Mouse (Mus musculus): ENCODE data around the gene Cfap73. TPM values are rescaled to one million over a fixed set of nuclear protein-coding genes. Genes with fewer than 3 reads are reported as not detected.

Gene Cfap73
- total and polyA plus RNA-seq, 2 experiments from 2014 or later: not detected

DNA sequence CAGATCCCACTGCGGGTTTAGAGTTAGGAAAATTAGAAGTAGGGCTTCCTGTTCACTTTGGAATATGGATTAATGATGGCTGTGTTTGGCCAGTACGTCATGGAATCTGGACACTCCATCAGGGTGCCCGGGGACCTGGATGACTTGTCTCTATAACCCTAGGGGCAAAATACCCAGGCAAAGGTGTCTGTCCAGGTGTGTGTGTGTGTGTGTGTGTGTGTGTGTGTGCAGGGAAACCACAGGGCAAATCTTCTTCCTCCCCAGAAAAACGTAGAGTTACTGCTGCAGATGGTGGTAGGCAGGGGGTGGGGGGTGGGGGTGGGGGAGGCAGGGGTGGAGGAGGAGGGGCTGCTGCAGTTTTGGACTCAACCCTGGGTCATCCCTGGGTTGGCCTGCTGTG, 13.3 kb upstream of the Cfap73 start:
- no peaks in the 10 kb centered on the region for H3K9me3 ChIP-seq (replicated peaks; ENCODE audit: control insufficient read depth, low read length)
- H3K27ac ChIP-seq (ENCODE audit: low read depth): no peak overlapping the region
- H3K4me2 ChIP-seq (ENCODE audit: low read depth, low read length): no peak overlapping the region
- no peaks in the 10 kb centered on the region for H3K36me3 ChIP-seq (replicated peaks; ENCODE audit: control insufficient read depth, insufficient read depth, low read length)
- WGBS: 68% methylated on average over 4 of the region's 4 CpGs
- ATAC-seq (ENCODE audit: insufficient read depth, low read depth) (no peak), DNase-seq (ENCODE audit: low spot score) (no peak)
- TF ChIP-seq EP300 (IDR thresholded peaks at IDR 0.05; ENCODE audit: low read depth) (no peak), CTCF (IDR thresholded peaks at IDR 0.05; ENCODE audit: low read depth) (no peak)
- peaks cover 27% of the 10 kb centered on the region for H3K27me3 ChIP-seq (ENCODE audit: control insufficient read depth, insufficient read depth, low read length)
- H3K9ac ChIP-seq (replicated peaks; ENCODE audit: low read depth, low read length): no peak overlapping the region
- H3K4me1 ChIP-seq (ENCODE audit: control insufficient read depth, insufficient read depth): peaks cover 13% of the 10 kb centered on the region
- no peak overlapping the region for H3K4me3 ChIP-seq (ENCODE audit: low read depth, low read length)

DNA sequence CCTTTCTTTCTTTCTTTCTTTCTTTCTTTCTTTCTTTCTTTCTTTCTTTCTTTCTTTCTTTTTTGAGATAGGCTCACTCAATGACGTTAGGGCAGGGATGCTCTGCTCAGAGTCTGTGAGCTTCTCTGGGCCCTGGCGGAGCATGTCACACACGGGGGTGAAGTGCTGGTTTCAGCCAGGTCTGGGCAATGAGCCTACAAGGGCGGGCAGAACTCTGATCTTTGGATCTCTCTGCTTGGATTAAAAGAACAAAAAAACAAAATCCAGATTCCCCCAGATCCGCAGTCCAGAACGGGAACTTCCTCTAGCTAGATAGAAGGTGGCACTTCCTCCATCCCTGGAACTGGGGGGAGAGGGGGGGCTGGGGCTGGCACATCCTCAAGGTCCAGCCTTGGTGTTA, 11.8 kb upstream of the Cfap73 start:
- ATAC-seq (ENCODE audit: insufficient read depth, low read depth) (no peak), DNase-seq (ENCODE audit: low spot score) (no peak)
- no peak for TF ChIP-seq CTCF (IDR thresholded peaks at IDR 0.05; ENCODE audit: low read depth)
- no peak for TF ChIP-seq EP300 (IDR thresholded peaks at IDR 0.05; ENCODE audit: low read depth)
- peaks cover 27% of the 10 kb centered on the region for H3K27me3 ChIP-seq (ENCODE audit: control insufficient read depth, insufficient read depth, low read length)
- no peaks in the 10 kb centered on the region for H3K36me3 ChIP-seq (replicated peaks; ENCODE audit: control insufficient read depth, insufficient read depth, low read length)
- H3K4me3 ChIP-seq (ENCODE audit: low read depth, low read length): no peak overlapping the region
- H3K4me1 ChIP-seq (ENCODE audit: control insufficient read depth, insufficient read depth): peaks cover 13% of the 10 kb centered on the region
- H3K9me3 ChIP-seq (replicated peaks; ENCODE audit: control insufficient read depth, low read length): no peaks in the 10 kb centered on the region
- WGBS: 38% methylated on average over 6 of the region's 6 CpGs
- no peak overlapping the region for H3K9ac ChIP-seq (replicated peaks; ENCODE audit: low read depth, low read length)
- H3K4me2 ChIP-seq (ENCODE audit: low read depth, low read length): no peak overlapping the region
- H3K27ac ChIP-seq (ENCODE audit: low read depth): no peak overlapping the region

DNA sequence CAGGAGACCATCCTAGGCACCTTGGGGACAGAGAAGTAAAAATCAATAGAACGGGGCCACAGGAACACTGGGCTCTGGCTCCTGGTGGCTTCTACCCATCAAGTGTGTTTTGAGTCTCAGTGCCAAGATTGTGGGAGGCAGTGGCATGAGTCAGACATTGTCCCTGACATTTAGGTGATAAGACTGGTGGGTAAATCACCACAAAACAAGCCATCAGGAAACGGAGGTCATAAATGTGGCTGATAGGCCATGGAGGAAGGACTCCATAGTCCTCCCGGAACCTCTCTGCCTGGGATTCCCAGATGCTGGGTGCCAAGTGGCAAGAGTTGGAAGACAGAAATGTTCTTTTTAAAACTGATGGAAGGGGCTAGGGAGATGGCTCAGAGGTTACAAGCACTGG, 10.2 kb upstream of the Cfap73 start:
- H3K4me3 ChIP-seq (ENCODE audit: low read depth, low read length): no peak overlapping the region
- WGBS: 38% methylated on average over 3 of the region's 3 CpGs
- H3K36me3 ChIP-seq (replicated peaks; ENCODE audit: control insufficient read depth, insufficient read depth, low read length): no peaks in the 10 kb centered on the region
- no peak overlapping the region for H3K27ac ChIP-seq (ENCODE audit: low read depth)
- no peaks in the 10 kb centered on the region for H3K9me3 ChIP-seq (replicated peaks; ENCODE audit: control insufficient read depth, low read length)
- H3K4me2 ChIP-seq (ENCODE audit: low read depth, low read length): no peak overlapping the region
- peaks cover 13% of the 10 kb centered on the region for H3K4me1 ChIP-seq (ENCODE audit: control insufficient read depth, insufficient read depth)
- H3K9ac ChIP-seq (replicated peaks; ENCODE audit: low read depth, low read length): no peak overlapping the region
- TF ChIP-seq CTCF (IDR thresholded peaks at IDR 0.05; ENCODE audit: low read depth): no peak
- peaks cover 15% of the 10 kb centered on the region for H3K27me3 ChIP-seq (ENCODE audit: control insufficient read depth, insufficient read depth, low read length)
- DNase-seq (ENCODE audit: low spot score) (no peak), ATAC-seq (ENCODE audit: insufficient read depth, low read depth) (no peak)

DNA sequence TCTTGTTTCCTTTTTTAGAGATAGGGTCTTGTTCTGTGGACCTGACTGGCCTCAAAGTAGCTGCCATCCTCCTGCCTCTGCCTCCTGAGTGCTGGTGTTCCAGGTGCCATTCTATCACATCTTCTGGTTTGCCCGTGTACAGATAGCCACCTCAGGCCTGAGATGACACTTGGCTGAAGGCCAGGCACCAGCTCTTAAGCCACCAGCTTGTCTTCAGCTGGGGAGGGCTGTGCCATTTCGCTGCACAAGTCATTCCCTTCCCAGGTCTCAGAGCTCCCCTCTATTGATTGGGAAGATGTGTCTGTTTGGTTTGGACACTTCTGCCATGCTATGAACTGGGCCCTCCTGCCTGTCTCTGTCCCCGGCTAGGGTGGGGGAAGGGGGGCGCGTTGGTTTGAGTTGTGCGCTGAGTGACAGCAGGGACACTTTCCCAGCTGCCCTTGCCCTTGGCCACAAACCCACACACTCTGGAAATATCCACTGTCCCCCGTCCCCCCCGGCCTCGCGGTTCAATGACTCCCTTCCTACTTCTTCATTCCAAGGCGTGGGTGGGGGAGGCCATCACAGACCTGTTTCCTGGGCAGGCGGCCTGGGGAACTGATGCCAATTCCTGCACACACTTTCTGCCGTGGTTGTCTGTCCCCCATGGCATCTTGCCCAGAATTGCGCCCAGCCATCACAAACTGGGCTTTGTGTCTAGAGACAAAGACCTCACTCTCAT, 9.5 kb upstream of the Cfap73 start:
- peaks cover 6% of the 10 kb centered on the region for H3K4me1 ChIP-seq (ENCODE audit: control insufficient read depth, insufficient read depth)
- DNase-seq (ENCODE audit: low spot score): no peak
- no peaks in the 10 kb centered on the region for H3K9me3 ChIP-seq (replicated peaks; ENCODE audit: control insufficient read depth, low read length)
- WGBS: 37% methylated on average over 14 of the region's 14 CpGs
- H3K4me3 ChIP-seq (ENCODE audit: low read depth, low read length): no peak overlapping the region
- H3K27me3 ChIP-seq (ENCODE audit: control insufficient read depth, insufficient read depth, low read length): peaks cover 8% of the 10 kb centered on the region; the same call in 1 of the 2 replicates
- H3K36me3 ChIP-seq (replicated peaks; ENCODE audit: control insufficient read depth, insufficient read depth, low read length): no peaks in the 10 kb centered on the region
- H3K4me2 ChIP-seq (ENCODE audit: low read depth, low read length): no peak overlapping the region
- H3K9ac ChIP-seq (replicated peaks; ENCODE audit: low read depth, low read length): no peak overlapping the region
- no peak for ATAC-seq (ENCODE audit: insufficient read depth, low read depth)
- TF ChIP-seq EP300 (IDR thresholded peaks at IDR 0.05; ENCODE audit: low read depth): no peak
- no peak for TF ChIP-seq CTCF (IDR thresholded peaks at IDR 0.05; ENCODE audit: low read depth)
- H3K27ac ChIP-seq (ENCODE audit: low read depth): no peak overlapping the region

DNA sequence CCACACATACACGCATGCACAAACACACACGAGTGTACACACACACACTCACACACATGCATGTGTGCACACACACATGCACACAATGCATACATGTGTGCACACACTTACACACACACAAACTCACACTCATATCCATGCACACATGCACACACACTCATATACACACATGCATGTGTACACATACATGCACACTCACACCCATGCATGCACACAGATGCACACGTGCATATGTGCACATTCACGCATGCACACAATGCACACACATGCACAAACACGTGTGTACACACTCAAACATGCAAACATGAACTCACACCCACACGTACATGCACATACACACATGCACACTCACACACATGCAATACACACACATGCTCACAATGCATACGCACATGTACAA, 6.1 kb upstream of the Cfap73 start:
- H3K4me1 ChIP-seq (ENCODE audit: control insufficient read depth, insufficient read depth): peaks cover 5% of the 10 kb centered on the region; the same call in 1 of the 2 replicates
- ATAC-seq (ENCODE audit: insufficient read depth, low read depth) (no peak), DNase-seq (ENCODE audit: low spot score) (no peak)
- WGBS: 85% methylated on average over 7 of the region's 7 CpGs
- no peak overlapping the region for H3K4me2 ChIP-seq (ENCODE audit: low read depth, low read length)
- H3K4me3 ChIP-seq (ENCODE audit: low read depth, low read length): no peak overlapping the region
- H3K9ac ChIP-seq (replicated peaks; ENCODE audit: low read depth, low read length): no peak overlapping the region
- H3K27ac ChIP-seq (ENCODE audit: low read depth): no peak overlapping the region
- H3K36me3 ChIP-seq (replicated peaks; ENCODE audit: control insufficient read depth, insufficient read depth, low read length): no peaks in the 10 kb centered on the region
- H3K9me3 ChIP-seq (replicated peaks; ENCODE audit: control insufficient read depth, low read length): 0 out of 2 replicates have a peak, but pooled peaks cover 4% of the 10 kb centered on the region
- TF ChIP-seq CTCF (IDR thresholded peaks at IDR 0.05; ENCODE audit: low read depth) (no peak), EP300 (IDR thresholded peaks at IDR 0.05; ENCODE audit: low read depth) (no peak)
- H3K27me3 ChIP-seq (ENCODE audit: control insufficient read depth, insufficient read depth, low read length): no peaks in the 10 kb centered on the region

DNA sequence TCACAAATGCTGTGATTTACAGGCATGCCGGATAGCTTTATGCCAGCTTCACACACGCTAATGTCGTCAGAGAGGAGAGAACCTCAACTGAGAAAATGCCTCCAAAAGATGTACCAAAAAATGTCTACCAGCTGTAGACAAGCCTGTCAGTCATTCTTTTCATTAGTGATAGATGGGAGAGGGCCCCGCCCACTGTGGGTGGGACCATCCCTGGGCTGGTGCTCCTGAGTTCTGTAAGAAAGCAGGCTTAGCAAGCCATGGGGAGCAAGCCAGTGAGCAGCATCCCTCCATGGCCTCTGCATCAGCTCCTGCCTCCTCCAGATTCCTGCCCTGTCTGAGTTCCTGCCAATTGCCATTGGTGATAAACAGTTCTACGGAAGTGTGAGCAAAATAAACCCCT, 1.6 kb upstream of the Cfap73 start:
- WGBS: 79% methylated on average over 5 of the region's 5 CpGs
- Histone ChIP-seq H3K4me2 (ENCODE audit: low read depth, low read length) (no peak overlapping the region), H3K4me3 (ENCODE audit: low read depth, low read length) (no peak overlapping the region), H3K4me1 (ENCODE audit: control insufficient read depth, insufficient read depth) (no peaks in the 10 kb centered on the region), H3K27ac (ENCODE audit: low read depth) (no peak overlapping the region), H3K9ac (replicated peaks; ENCODE audit: low read depth, low read length) (no peak overlapping the region), H3K9me3 (replicated peaks; ENCODE audit: control insufficient read depth, low read length) (0 out of 2 replicates have a peak, but pooled peaks cover 9% of the 10 kb centered on the region), H3K36me3 (replicated peaks; ENCODE audit: control insufficient read depth, insufficient read depth, low read length) (no peaks in the 10 kb centered on the region), H3K27me3 (ENCODE audit: control insufficient read depth, insufficient read depth, low read length) (no peaks in the 10 kb centered on the region)
- DNase-seq (ENCODE audit: low spot score) (no peak), ATAC-seq (ENCODE audit: insufficient read depth, low read depth) (no peak)
- TF ChIP-seq CTCF (IDR thresholded peaks at IDR 0.05; ENCODE audit: low read depth): no peak
- no peak for TF ChIP-seq EP300 (IDR thresholded peaks at IDR 0.05; ENCODE audit: low read depth)
